8 mouse cellular contexts compared by ENCODE assay signal in genomic region chr9:13826832-13827405, GRCm38 (mm10). TPM values are rescaled to one million over a fixed set of nuclear protein-coding genes. Genes with fewer than 3 reads are reported as not detected.
DNase-seq lines count a peak whose midpoint lies in the region; ATAC-seq and TF ChIP-seq lines count a peak whose summit lies in the region.

Gene Cep57 (minus strand): TSS chr9:13827107.

- no peaks in the 10 kb centered on the region for H3K27me3 ChIP-seq in hindbrain, postnatal 0 days (ENCODE audit: insufficient read depth, low read length)

- H3K9me3 ChIP-seq in hindbrain, postnatal 0 days (ENCODE audit: low read length): no peaks in the 10 kb centered on the region

- peak within 1 kb of the TSS; percentile 84 for H3K9ac ChIP-seq in hindbrain, postnatal 0 days (replicated peaks; ENCODE audit: low read length)

- peak; percentile 79 for ATAC-seq in common myeloid progenitor, adult 5-6 weeks (replicated peaks; ENCODE audit: low read depth, poor library complexity, severe bottlenecking)
- ATAC-seq in hindbrain, postnatal 0 days: peak; percentile 93
- peak; percentile 78 for ATAC-seq in megakaryocyte, adult 5-6 weeks (ENCODE audit: poor library complexity, severe bottlenecking)

- intact Hi-C loops in gastrocnemius, adult 2 months (cut with DNase I): loop anchor here (5.0 to 10.0 kb wide), 3 partner anchors 582 to 958 kb away; partner anchors contain the start of genes Ankrd49, Ccdc82, Cwc15 and Jrkl
- intact Hi-C loops in left cerebral cortex, adult 2 months (cut with DNase I): loop anchor here (2.0 to 5.0 kb wide), 2 partner anchors 584 to 675 kb away; partner anchors contain the start of genes Cwc15 and Kdm4d

- peak within 1 kb of the TSS; percentile 68 for H3K4me2 ChIP-seq in hindbrain, postnatal 0 days (ENCODE audit: low read depth, low read length)

- DNase-seq in ZHBTc4 (ENCODE audit: low read depth, low spot score): peak; percentile 99
- peak; percentile 94 for DNase-seq in gastrocnemius, adult 2 months
- DNase-seq in hindbrain, postnatal 0 days (ENCODE audit: low spot score): peak; percentile 99
- peak; percentile 92 to 96 for DNase-seq in left cerebral cortex, adult 2 months (ENCODE audit: extremely low spot score in 1 of 2, low spot score in 2 of 2)
- peak; percentile 96 to 98 for DNase-seq in right cerebral cortex, adult 2 months (ENCODE audit: low spot score in 2 of 2)
- peak; percentile 95 for DNase-seq in urinary bladder, postnatal 14 days (ENCODE audit: low spot score)

- no peak for TF ChIP-seq CTCF in gastrocnemius, adult 2 months (IDR thresholded peaks at IDR 0.05)
- no peak; the same call in 1 of the 2 replicates for TF ChIP-seq CTCF in hindbrain, postnatal 0 days (IDR thresholded peaks at IDR 0.05; ENCODE audit: low read depth)
- TF ChIP-seq CTCF in left cerebral cortex, adult 2 months (IDR thresholded peaks at IDR 0.05): no peak; the same call in 1 of the 2 replicates

- whole genome bisulfite sequencing in hindbrain, postnatal 0 days: under 1% methylated on average over 44 of the region's 44 CpGs

- peak within 1 kb of the TSS; percentile 98 for H3K27ac ChIP-seq in gastrocnemius, adult 2 months
- H3K27ac ChIP-seq in hindbrain, postnatal 0 days: peak within 1 kb of the TSS; percentile 99
- H3K27ac ChIP-seq in left cerebral cortex, adult 2 months: peak within 1 kb of the TSS; percentile 99

- peak within 1 kb of the TSS; percentile 86 for H3K4me3 ChIP-seq in gastrocnemius, adult 2 months
- peak within 1 kb of the TSS; percentile 89 for H3K4me3 ChIP-seq in hindbrain, postnatal 0 days (ENCODE audit: low read length)
- peak within 1 kb of the TSS; percentile 98 for H3K4me3 ChIP-seq in left cerebral cortex, adult 2 months

- 0 out of 2 replicates have a peak, but pooled peaks cover 7% of the 10 kb centered on the region for H3K4me1 ChIP-seq in hindbrain, postnatal 0 days (ENCODE audit: insufficient read depth, low read length)

- H3K36me3 ChIP-seq in hindbrain, postnatal 0 days (ENCODE audit: insufficient read depth, low read length): peaks cover 13% of the 10 kb centered on the region

RNA-seq across cellular contexts. Expression of gene Cep57, which starts in this region (rescaled TPM):
- 105 and 112 TPM in 2 replicates for total RNA-seq in common myeloid progenitor, adult 5-6 weeks (2017)
- 1 to 10 TPM; 5.7 to 7.0 TPM for total RNA-seq in gastrocnemius, adult 2 months (2021)
- 17.3 and 26.2 TPM in 2 replicates for total RNA-seq in hindbrain, postnatal 0 days (2014; rRNA removed)
- 38.7 and 38.9 TPM in 2 replicates for polyA plus RNA-seq in hindbrain, postnatal 0 days (2015; fragmentation: Nextera tagmentation; extraction: Ambion mirVana)
- total RNA-seq in left cerebral cortex, adult 2 months (2021): 10 to 100 TPM; 16.9 to 17.4 TPM
- 35.8 and 39.9 TPM in 2 replicates for total RNA-seq in megakaryocyte, adult 5-6 weeks (2015)
- total RNA-seq in megakaryocyte, adult 5-6 weeks (2017): 46.2 and 48.4 TPM in 2 replicates

Comparison
In these comparisons a context has a peak if more than half of its experiments do, and no peak if none do; other contexts are left out.
1. Peak in every context shown above with its lines: DNase-seq, ATAC-seq, H3K4me3 ChIP-seq and H3K27ac ChIP-seq.